Mouse (Mus musculus) neural tube, embryonic 11.5 days (tissue): ENCODE measurements around the gene Jsrp1. TPM values are rescaled to one million over a fixed set of nuclear protein-coding genes. Genes with fewer than 3 reads are reported as not detected.
"Not testable (repeated sequence)": the region's sequence is repeated elsewhere in the genome, so short reads cannot be mapped to it uniquely, and the experiment has no call there.

Experiments
- ATAC-seq: fragments of 200-750 bp; cut with Nextera tagmentation; 2 replicates; pipeline ENCODE4 v1.8.0; 2017; ENCODE audit warnings: moderate number of reproducible peaks, mild to moderate bottlenecking, moderate TSS enrichment, moderate library complexity; ENCODE audit not compliant: insufficient read depth, low FRiP score, low TSS enrichment
- DNase-seq: peaks from one replicate; pipeline ENCODE4 v3.0.0-alpha.2; 2015; ENCODE audit warnings: low spot score
- H3K27ac ChIP-seq: fragments of 300-500 bp; sonication (generic); 2 replicates; pipeline ENCODE4 v1.5.1; 2014; ENCODE audit warnings: low read depth, mild to moderate bottlenecking, low read length
- H3K27me3 ChIP-seq: fragments of 300-500 bp; sonication (generic); 2 replicates; pipeline ENCODE4 v1.6.1; 2014; ENCODE audit warnings: mild to moderate bottlenecking, low read length, mixed read lengths; ENCODE audit not compliant: control insufficient read depth, insufficient read depth
- H3K36me3 ChIP-seq: fragments of 300-500 bp; sonication (generic); 2 replicates; pipeline ENCODE4 v1.6.1; 2014; ENCODE audit warnings: mild to moderate bottlenecking, low read length, moderate library complexity, mixed read lengths; ENCODE audit not compliant: control insufficient read depth, insufficient read depth
- H3K4me1 ChIP-seq: fragments of 300-500 bp; sonication (generic); 2 replicates; pipeline ENCODE4 v1.6.1; 2014; ENCODE audit warnings: low read length, mixed read lengths; ENCODE audit not compliant: control insufficient read depth, insufficient read depth
- H3K4me2 ChIP-seq: fragments of 300-500 bp; sonication (generic); 2 replicates; pipeline ENCODE4 v1.6.1; 2014; ENCODE audit warnings: low read depth, mild to moderate bottlenecking, moderate library complexity
- H3K4me3 ChIP-seq: fragments of 300-500 bp; sonication (generic); 2 replicates; pipeline ENCODE4 v1.5.1; 2014; ENCODE audit warnings: low read depth, low read length
- H3K9ac ChIP-seq: fragments of 300-500 bp; sonication (generic); 2 replicates; pipeline ENCODE4 v1.6.1; 2014; ENCODE audit warnings: mild to moderate bottlenecking, low read length
- H3K9me3 ChIP-seq: fragments of 300-500 bp; sonication (generic); 2 replicates; pipeline ENCODE4 v1.6.1; 2016; ENCODE audit warnings: low read length; ENCODE audit not compliant: control insufficient read depth
- WGBS: fragments of 180-500 bp; shearing (Covaris S2); extraction: QIAGEN DNeasy Blood & Tissue Kit; methylation state at CpG from one replicate; pipeline ENCODE4 v1.1.7; 2014; 5-methylcytosine and 5-hydroxymethylcytosine counted together
- polyA plus RNA-seq: library from polyadenylated mRNA; unstranded; fragments of >200 nt; fragmentation: Nextera tagmentation; extraction: Ambion mirVana; gene quantifications from 2 replicates; pipeline ENCODE4 v1.2.1, GENCODE M21; 2014

Jsrp1 gene
- polyA plus RNA-seq, 1 experiment from 2014 or later: 1.9 TPM

DNA sequence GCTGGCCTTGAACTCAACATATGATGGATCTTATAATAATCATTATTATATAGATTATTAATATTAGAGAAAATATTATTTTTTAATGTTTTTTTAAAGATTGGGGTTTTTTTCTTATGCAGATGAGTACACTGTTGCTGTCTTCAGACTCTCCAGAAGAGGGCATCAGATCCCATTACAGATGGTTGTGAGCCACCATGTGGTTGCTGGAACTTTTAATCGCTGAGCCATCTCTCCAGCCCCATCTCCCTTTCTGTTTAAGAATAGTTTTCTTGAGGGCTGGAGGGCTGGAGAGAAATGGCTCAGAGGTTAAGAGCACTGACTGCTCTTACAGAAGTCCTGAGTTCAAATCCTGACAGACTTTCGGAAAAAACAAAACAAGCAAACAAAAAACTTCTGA is 8.7 kb upstream of the Jsrp1 start:
- WGBS: 49% methylated on average over 2 of the region's 2 CpGs
- H3K36me3 ChIP-seq: no peaks in the 10 kb centered on the region
- H3K4me2 ChIP-seq: no peak overlapping the region
- H3K9me3 ChIP-seq: no peaks in the 10 kb centered on the region
- H3K4me1 ChIP-seq: no peaks in the 10 kb centered on the region
- no peak overlapping the region for H3K4me3 ChIP-seq
- no peak overlapping the region for H3K27ac ChIP-seq
- ATAC-seq (no peak), DNase-seq (no peak)
- H3K9ac ChIP-seq: no peak overlapping the region
- no peaks in the 10 kb centered on the region for H3K27me3 ChIP-seq

DNA sequence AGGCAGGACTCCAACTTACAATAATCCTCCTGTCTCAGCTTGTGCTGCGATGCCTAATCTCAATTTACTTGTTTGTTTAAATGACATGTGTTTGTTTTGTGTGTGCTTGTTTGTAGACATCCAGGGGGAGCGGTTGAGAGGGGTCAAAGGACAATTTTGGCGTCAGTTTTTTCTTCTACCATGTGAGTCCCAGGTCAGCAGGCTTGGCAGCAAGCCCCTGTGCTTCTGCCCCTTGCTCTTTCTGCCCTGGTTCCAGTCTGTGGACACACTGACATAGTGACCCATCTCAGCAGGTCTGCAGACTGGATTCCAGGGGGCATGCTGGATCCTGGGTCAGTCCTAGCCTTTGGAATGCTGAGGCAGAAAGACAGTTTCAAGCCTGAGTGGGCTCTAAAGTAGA is 6.1 kb upstream of the Jsrp1 start:
- no peaks in the 10 kb centered on the region for H3K36me3 ChIP-seq
- H3K27ac ChIP-seq: no peak overlapping the region
- no peaks in the 10 kb centered on the region for H3K4me1 ChIP-seq
- no peaks in the 10 kb centered on the region for H3K9me3 ChIP-seq
- no peak for ATAC-seq
- DNase-seq: no peak
- no peaks in the 10 kb centered on the region for H3K27me3 ChIP-seq
- H3K4me2 ChIP-seq: no peak overlapping the region
- 72% methylated on average over 3 of the region's 3 CpGs for WGBS
- H3K9ac ChIP-seq: no peak overlapping the region
- no peak overlapping the region for H3K4me3 ChIP-seq

DNA sequence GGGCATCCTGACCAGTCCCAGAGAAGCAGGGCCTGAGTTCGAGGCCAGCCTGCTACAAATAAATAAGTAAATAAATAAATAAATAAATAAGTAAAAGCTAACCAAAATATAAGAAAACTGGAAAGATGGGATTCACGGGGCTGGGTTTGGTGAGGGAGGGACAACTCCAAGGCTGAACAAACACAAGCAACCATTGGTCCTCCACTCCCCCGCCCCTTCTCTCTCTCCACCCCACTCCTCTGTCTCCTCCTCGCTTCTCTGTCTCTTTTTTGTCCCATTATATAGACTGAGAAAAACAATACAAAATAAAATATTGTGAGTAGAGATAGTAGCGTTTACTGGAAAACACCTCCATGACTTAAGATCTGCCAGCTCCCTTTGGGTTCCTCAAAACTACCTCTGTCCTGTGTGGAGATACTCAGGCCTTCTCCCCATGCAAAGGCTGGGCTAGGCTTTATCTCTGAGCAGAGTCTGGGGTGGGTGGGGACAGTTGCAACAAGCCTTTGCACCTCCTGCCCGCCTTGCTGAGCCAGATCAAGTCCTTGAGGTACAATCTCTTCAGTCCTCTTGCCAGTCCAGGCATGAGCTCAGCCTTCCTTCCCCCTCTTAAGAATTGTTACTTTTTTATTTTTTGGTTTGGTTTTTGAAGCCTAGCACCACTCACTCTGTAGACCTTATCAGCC is 5.4 kb upstream of the Jsrp1 start:
- ATAC-seq: no peak
- Histone ChIP-seq H3K27ac (no peak overlapping the region), H3K9me3 (no peaks in the 10 kb centered on the region), H3K9ac (no peak overlapping the region), H3K4me3 (no peak overlapping the region), H3K27me3 (no peaks in the 10 kb centered on the region), H3K4me2 (no peak overlapping the region), H3K36me3 (no peaks in the 10 kb centered on the region), H3K4me1 (no peaks in the 10 kb centered on the region)
- 61% methylated on average over 6 of the region's 6 CpGs for WGBS
- DNase-seq: no peak

DNA sequence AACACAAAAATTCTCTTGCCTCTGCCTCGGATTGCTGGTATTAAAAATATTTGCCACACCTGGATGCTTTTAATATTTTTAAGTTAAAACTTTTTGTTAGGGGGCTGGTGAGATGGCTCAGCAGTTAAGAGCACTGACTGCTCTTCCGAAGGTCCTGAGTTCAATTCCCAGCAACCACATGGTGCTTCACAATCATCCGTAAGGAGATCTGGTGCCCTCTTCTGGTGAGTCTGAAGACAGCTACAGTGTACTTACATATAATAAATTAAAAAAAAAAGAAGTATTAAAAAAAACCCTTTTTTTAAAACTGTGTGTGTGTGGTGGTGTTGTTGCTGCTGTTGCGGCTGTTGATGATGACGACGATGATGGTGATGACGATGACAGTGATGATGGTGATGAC is 4.7 kb upstream of the Jsrp1 start:
- H3K27ac ChIP-seq, H3K4me3 ChIP-seq, H3K27me3 ChIP-seq, H3K9me3 ChIP-seq, DNase-seq, ATAC-seq, H3K4me1 ChIP-seq, H3K4me2 ChIP-seq, H3K36me3 ChIP-seq, H3K9ac ChIP-seq: not testable (repeated sequence)
- 85% methylated on average over 7 of the region's 7 CpGs for WGBS

DNA sequence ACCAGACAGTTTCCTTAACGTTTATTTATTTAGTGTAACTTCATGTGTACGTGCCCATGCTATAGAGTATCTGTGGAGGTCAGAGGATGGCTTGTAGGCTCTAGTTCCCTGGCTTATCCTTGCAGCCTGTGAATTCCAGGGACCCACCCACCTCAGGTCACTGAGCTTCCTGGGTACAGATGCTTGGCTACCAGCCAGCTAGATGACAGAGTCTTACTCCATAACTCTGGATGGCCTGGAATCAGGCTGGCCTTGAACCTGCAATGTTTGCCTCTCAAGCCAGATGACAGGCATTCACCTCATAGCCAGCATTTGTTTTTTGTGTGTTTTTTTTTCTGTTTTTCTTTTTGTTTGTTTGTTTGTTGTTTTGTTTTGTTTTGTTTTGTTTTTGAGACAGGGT is 3.9 kb upstream of the Jsrp1 start:
- H3K4me1 ChIP-seq: no peaks in the 10 kb centered on the region
- ATAC-seq (no peak), DNase-seq (no peak)
- no peak overlapping the region for H3K4me2 ChIP-seq
- no peaks in the 10 kb centered on the region for H3K9me3 ChIP-seq
- H3K4me3 ChIP-seq: no peak overlapping the region
- no peaks in the 10 kb centered on the region for H3K27me3 ChIP-seq
- 69% methylated on average over 2 of the region's 2 CpGs for WGBS
- no peak overlapping the region for H3K27ac ChIP-seq
- no peak overlapping the region for H3K9ac ChIP-seq
- H3K36me3 ChIP-seq: no peaks in the 10 kb centered on the region

DNA sequence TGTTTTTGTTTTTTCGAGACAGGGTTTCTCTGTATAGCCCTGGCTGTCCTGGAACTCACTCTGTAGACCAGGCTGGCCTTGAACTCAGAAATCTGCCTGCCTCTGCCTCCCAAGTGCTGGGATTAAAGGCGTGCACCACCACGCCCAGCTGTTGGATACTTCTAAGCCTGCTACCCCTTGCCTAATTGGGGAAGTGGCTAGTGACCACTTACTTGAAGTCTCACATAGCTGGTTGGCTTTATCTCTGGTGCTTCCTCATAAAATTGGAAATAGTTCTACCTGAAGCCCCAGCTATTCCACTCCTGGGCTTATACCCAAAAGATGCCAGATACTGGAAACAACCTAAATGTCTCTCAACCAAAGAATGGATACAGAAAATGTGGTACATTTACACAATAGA is 3.0 kb upstream of the Jsrp1 start:
- H3K4me3 ChIP-seq, H3K27me3 ChIP-seq, H3K27ac ChIP-seq, H3K9me3 ChIP-seq, ATAC-seq, H3K36me3 ChIP-seq, H3K4me2 ChIP-seq, DNase-seq, H3K9ac ChIP-seq, H3K4me1 ChIP-seq: not testable (repeated sequence)
- WGBS: 78% methylated on average over 3 of the region's 3 CpGs

DNA sequence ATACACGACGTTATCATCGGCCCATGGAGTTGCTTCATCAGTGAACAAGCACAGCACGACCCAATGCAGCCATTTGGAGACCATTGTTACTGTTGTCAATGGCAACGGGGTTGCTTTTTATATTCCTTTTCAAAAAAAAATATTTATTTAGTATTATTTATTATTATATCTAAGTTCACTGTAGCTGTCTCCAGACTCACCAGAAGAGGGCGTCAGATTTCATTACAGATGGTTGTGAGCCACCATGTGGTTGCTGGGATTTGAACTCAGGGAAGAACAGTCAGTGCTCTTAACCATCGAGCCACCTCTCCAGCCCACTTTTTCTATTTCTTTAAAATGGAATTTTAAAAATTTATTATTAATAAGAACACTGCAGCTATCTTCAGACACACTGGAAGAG is 1.5 kb upstream of the Jsrp1 start:
- Histone ChIP-seq H3K4me2 (no peak overlapping the region), H3K4me3 (no peak overlapping the region), H3K4me1 (peaks cover 3% of the 10 kb centered on the region; the same call in 1 of the 2 replicates), H3K27me3 (peaks cover 7% of the 10 kb centered on the region; the same call in 1 of the 2 replicates), H3K27ac (no peak overlapping the region), H3K9ac (no peak overlapping the region), H3K9me3 (no peaks in the 10 kb centered on the region), H3K36me3 (no peaks in the 10 kb centered on the region)
- WGBS: 74% methylated on average over 7 of the region's 7 CpGs
- DNase-seq (no peak), ATAC-seq (no peak)

DNA sequence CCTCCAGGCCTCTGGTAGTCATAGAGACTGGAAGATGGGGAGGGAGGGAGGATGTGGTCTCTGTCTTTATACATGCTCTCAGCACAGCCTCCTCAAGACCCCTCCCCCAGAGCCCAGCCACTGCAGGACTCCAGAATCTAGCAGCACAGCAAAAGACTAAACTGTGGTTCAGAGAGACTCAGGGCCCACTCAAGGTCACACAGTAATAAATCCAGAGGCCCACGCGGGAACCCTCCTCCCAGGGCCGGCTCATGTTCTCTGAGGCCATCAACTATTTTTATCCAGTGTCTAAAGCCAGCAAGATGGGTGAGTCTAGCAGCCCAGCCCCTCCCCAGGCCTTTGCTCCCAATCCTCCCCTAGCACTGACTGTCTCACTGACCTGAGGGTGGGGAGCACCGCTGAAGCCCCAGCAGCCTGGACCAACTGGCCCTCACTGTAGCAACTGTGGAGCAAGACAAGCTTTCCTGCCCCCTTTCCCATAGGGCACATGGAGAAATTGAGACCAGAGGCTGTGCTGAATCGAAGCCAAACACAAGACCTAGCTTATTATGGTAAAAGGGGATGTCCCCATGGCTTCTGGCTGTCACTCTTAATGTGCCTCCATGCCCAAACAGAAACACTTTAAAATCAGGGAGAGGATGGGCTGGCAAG is 782 bp downstream of the Jsrp1 start:
- 61% methylated on average over 5 of the region's 5 CpGs for WGBS
- Histone ChIP-seq H3K9me3 (no peaks in the 10 kb centered on the region), H3K4me1 (peaks cover 13% of the 10 kb centered on the region; the same call in 1 of the 2 replicates), H3K27me3 (peaks cover 21% of the 10 kb centered on the region), H3K4me3 (no peak overlapping the region), H3K4me2 (no peak overlapping the region), H3K9ac (no peak overlapping the region), H3K27ac (no peak overlapping the region), H3K36me3 (no peaks in the 10 kb centered on the region)
- DNase-seq: no peak
- ATAC-seq: no peak

DNA sequence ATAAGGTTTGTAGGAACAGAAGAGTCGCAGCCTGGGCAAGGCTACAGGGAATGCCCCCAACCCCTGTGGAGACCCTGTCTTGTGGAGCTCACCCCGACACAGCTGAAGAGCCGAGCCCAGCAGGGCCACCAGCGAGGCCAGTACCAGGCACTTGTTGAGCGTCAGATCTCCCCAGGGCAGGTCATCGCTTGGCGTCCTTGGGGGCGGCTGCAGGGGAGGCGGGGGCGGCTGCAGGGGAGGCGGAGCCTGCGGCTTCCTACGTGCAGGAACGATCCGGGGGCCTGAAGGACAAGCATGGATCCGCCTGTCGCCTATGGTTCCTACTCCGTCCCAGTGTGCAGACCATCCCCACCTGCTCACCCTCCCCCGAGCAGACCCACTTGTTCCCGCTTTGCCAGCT is 3.2 kb downstream of the Jsrp1 start:
- Histone ChIP-seq H3K36me3 (no peaks in the 10 kb centered on the region; the same call in 1 of the 2 replicates), H3K4me3 (no peak overlapping the region), H3K9ac (no peak overlapping the region), H3K27ac (no peak overlapping the region), H3K27me3 (peaks cover 21% of the 10 kb centered on the region), H3K4me1 (peaks cover 25% of the 10 kb centered on the region), H3K4me2 (no peak overlapping the region), H3K9me3 (no peaks in the 10 kb centered on the region)
- DNase-seq: no peak
- ATAC-seq: no peak
- 6% methylated on average over 18 of the region's 20 CpGs for WGBS
